Mouse (Mus musculus): ENCODE measurements around the gene Mettl1. TPM values are rescaled to one million over a fixed set of nuclear protein-coding genes. Genes with fewer than 3 reads are reported as not detected.
A peak's percentile ranks its signal among the peaks of the same experiment; 100 is the strongest.

Mettl1 gene
- total RNA-seq, 2 experiments from 2014 or later, result 14.9 to 17.6 TPM

DNA sequence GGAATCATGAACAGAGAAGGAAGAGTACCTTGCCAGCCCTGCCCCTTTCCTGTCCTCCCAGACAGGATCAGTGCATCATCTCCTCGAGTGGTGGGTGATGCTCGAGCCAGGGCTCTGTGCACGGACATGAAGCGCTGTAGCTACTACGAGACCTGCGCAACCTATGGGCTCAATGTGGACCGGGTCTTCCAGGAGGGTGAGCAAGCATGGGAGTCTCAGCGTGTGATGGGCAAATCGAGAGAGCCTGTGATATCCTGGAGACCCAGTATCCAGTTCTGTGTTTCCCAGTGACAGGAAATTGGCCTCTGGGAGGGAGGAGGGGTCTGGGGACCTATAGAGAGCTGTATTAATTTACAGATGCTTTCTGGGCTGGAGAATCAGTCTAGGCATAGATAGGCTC, 43.8 kb downstream of the Mettl1 start:
- DNase-seq, result no peak

DNA sequence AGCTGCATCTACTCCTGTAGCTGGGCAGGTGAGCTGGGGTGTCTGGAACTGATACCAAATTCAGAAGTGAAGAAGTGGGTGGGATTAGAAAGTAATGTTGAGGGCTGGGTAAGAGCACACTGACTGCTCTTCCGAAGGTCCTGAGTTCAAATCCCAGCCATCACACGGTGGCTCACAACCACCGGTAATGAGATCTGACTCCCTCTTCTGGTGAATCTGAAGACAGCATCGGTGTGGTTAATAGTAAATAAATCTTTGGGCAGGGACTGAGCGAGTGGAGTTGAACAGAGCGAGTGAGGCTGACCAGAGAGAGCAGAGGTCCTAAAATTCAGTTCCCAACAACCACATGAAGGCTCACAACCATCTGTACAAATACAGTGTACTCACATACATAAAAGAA, 44.4 kb downstream of the Mettl1 start:
- DNase-seq, result no peak

DNA sequence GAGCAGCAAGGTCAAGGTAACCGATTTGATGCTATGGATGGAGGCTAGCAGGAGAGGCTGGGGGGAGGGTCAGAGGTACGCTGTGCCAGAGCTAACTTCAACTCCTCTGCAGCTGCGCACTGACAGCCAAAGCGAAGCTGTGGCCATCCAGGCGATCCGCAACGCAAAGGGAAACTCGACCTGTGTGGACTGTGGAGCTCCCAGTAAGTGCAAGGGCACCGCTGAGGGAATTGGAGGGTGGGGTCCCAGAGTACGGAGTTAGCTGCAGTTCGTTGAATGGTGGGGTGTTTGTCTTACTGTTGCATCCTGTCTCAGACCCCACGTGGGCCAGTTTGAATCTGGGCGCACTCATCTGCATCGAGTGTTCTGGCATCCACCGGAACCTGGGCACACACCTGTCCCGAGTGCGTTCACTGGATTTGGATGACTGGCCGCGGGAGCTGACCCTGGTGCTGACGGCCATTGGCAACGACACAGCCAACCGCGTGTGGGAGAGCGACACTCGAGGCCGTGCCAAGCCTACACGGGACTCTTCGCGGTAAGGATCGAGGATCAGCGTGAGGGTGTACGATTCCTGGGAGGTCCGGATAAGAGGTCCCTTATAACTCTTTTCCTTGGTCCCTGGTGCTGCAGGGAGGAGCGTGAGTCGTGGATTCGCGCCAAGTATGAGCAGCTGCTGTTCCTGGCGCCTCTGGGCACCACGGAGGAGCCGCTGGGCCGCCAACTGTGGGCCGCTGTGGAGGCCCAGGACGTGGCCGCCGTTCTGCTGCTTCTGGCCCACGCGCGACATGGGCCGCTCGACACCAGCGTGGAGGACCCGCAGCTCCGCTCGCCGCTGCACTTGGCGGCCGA, 49.6 kb downstream of the Mettl1 start:
- peak; percentile 77 for DNase-seq

DNA sequence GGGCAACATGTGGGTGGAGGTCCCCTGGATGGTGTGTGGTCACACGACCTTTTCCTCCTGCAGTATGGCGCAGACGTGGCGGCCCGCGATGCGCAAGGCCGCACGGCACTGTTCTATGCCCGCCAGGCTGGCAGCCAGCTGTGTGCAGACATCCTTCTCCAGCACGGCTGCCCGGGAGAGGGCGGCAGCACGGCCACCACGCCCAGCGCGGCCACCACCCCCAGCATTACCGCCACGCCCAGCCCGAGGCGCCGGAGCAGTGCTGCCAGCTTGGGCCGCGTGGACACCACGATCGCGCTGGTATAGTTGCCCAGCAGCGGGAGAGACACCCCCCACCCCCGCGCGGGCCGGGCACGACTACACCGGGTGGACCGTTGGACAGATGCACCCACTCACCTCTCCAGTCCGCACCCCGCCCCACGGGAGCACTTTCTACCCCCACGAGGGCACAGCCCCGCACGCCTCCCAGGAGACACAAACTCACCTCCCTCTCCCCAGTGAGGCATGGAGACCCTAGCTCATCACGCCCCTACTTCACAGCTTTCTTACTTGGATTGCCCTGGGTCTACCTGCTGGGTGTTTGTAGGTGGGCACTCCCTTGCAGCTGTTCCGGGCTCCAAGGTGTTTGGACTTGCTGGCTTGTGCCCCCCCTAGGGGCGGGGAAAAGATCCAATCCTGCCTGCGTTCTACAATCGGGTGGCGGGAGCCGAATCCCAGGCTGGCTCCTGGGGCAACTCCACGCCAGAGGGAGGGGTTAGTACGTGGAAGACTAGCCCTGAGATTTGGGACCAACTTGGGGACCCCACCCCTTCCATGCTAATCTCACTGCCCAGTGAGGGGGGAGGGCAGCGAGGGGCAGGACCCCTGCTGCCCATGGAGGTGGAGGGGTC, 50.5 kb downstream of the Mettl1 start:
- DNase-seq, result peak; percentile 74

DNA sequence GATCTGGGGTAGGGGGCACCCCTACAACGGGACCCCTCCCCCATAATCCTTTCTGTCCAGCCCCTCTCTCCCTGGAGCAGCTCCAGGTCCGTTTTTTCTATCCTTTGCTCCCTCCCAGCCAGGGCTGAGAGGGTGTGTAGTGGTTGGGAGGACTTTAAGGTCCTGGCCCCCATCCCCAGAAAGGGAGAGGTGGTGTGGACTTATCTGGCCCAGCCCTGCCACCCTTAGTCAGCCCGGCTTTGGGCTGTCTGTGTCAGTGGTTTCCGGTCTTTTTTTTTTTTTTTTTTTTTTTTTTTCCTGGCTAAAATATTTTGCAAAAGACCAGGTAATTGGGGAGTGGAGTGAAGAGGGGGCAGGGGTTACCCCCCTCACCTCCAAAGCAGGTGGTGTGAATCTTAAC, 51.5 kb downstream of the Mettl1 start:
- no peak for DNase-seq

DNA sequence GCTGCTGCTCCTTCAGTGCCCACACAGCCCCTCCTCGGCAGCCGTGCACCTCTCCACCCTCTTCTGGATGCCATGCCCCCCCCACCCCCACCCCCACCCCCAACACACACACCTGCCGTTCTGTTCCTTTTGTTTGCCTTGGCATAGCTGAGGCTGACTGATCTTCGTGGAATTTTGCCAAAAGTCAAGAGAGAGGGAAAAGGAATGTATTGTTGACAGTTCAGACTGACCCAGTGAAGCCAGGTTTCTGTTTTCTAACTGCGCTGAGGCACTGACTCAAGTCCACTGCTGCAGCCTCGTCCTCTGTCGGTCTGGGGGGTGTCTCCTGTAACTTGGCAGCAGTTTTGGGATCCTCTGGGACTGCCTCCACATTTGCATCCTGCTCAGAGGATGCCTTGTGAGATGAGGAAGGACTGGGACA, 53.2 kb downstream of the Mettl1 start:
- no peak for DNase-seq

Small RNAs within 50 kb of the gene (microRNA-seq; reads per million reads assigned to microRNA genes)
- gene Mir26a-2 (356 reads per million, percentile 61 among the genes with 10 or more reads in this experiment), gene Mir546 (3.2 reads per million)

Other genes with a start within 250 kb of the Mettl1 start
- gene Atp23, start 140.1 kb upstream of the Mettl1 start, total RNA-seq (2021), result 10 to 100 TPM in 1 of 2 experiments, 1 to 10 TPM in 1; 7.4 to 11.3 TPM
- 100 to 1,000 TPM; 137 to 168 TPM for gene Ctdsp2, start 62.7 kb upstream of the Mettl1 start, total RNA-seq (2021)
- 1 to 10 TPM in 1 of 2 experiments, under 1 TPM in 1; 0.72 to 2.1 TPM for gene Avil, start 40.7 kb upstream of the Mettl1 start, total RNA-seq (2021)
- 10 to 100 TPM; 74.9 to 76.1 TPM for gene Tsfm, start 10.6 kb upstream of the Mettl1 start, total RNA-seq (2021)
- under 1 TPM; 0.24 to 0.42 TPM for gene Eef1akmt3, start 99 bp downstream of the Mettl1 start, total RNA-seq (2021)
- under 1 TPM; 0.27 to 0.30 TPM for gene Cyp27b1, start 6.8 kb downstream of the Mettl1 start, total RNA-seq (2021)
- 1 to 10 TPM; 6.5 to 6.9 TPM for gene March9, start 18.8 kb downstream of the Mettl1 start, total RNA-seq (2021)
- gene Cdk4, start 22.1 kb downstream of the Mettl1 start, total RNA-seq (2021), result 100 to 1,000 TPM; 267 to 302 TPM
- 10 to 100 TPM; 81.7 to 94.3 TPM for gene Tspan31, start 28.9 kb downstream of the Mettl1 start, total RNA-seq (2021)
- gene Agap2, start 33.9 kb downstream of the Mettl1 start, total RNA-seq (2021), result 1 to 10 TPM; 5.7 to 6.2 TPM
- gene Os9, start 79.7 kb downstream of the Mettl1 start, total RNA-seq (2021), result 10 to 100 TPM; 82.0 to 88.6 TPM
- gene B4galnt1, start 123.8 kb downstream of the Mettl1 start, total RNA-seq (2021), result 10 to 100 TPM; 12.7 to 16.3 TPM
- gene Slc26a10, start 139.2 kb downstream of the Mettl1 start, total RNA-seq (2021), result 10 to 100 TPM in 1 of 2 experiments, 1 to 10 TPM in 1; 7.4 to 13.7 TPM
- gene Arhgef25, start 148.7 kb downstream of the Mettl1 start, total RNA-seq (2021), result 10 to 100 TPM; 18.1 to 26.5 TPM
- 10 to 100 TPM; 48.3 to 69.4 TPM for gene Dtx3, start 154.3 kb downstream of the Mettl1 start, total RNA-seq (2021)
- 10 to 100 TPM; 27.7 to 30.9 TPM for gene Pip4k2c, start 170.2 kb downstream of the Mettl1 start, total RNA-seq (2021)
- 10 to 100 TPM in 1 of 2 experiments, 1 to 10 TPM in 1; 7.4 to 16.9 TPM for gene Kif5a, start 221.9 kb downstream of the Mettl1 start, total RNA-seq (2021)
- 100 to 1,000 TPM; 151 to 164 TPM for gene Dctn2, start 225.0 kb downstream of the Mettl1 start, total RNA-seq (2021)
- 10 to 100 TPM; 42.9 to 66.4 TPM for gene Mbd6, start 247.6 kb downstream of the Mettl1 start, total RNA-seq (2021)

Measured in adrenal gland, postnatal 10 days (tissue).